Mouse (Mus musculus) gastrocnemius, adult 18-20 months (tissue): ENCODE measurements around the gene Unc5cl. TPM values are rescaled to one million over a fixed set of nuclear protein-coding genes. Genes with fewer than 3 reads are reported as not detected.

Experiments
- DNase-seq: peaks from one replicate; pipeline ENCODE4 v3.0.0; 2021; ENCODE audit warnings: low spot score
- total RNA-seq, 2 experiments: library from RNA; stranded (reverse); gene quantifications; 2 replicates each; pipeline ENCODE4 v1.2.3; 2021

The Unc5cl gene
- total RNA-seq, 2 experiments from 2014 or later: not detected

DNA sequence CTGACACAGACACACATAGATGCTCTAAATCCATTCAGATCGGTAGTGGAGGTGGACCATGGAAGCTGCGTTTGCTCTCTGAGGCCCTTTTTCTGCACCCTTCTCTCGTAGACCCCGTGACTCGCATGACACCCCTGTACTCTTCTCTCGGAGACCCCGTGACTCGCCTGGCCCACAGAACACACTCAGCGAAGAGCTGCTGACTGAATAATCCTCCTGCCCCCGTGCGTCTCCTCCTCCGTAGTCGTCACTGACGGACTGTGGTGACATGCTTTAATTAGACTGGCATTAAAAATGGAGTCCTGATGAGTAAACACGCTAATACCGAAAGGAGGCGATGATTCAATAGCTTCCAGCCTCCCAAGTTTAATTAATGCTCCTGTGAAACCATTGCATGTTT lies 84.6 kb downstream of the Unc5cl start:
- no peak for DNase-seq

DNA sequence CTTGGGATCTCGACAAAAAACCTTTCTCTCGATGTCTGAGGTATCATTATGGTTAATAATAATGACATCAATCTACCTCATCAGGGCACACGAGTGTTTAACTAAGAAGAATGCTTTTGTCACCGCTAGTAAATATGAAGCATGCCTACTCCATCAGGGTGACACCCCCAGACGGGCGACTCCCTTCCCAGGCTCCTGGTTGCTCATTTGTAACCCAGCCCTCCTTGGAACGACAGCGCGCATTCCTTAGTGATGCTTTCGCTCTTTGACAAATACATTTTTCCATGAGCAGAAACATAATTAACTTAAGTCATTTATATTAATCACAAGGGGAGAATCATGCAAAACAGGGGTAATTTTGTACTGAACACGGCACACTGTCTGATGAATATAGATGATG lies 88.0 kb downstream of the Unc5cl start:
- DNase-seq: no peak

DNA sequence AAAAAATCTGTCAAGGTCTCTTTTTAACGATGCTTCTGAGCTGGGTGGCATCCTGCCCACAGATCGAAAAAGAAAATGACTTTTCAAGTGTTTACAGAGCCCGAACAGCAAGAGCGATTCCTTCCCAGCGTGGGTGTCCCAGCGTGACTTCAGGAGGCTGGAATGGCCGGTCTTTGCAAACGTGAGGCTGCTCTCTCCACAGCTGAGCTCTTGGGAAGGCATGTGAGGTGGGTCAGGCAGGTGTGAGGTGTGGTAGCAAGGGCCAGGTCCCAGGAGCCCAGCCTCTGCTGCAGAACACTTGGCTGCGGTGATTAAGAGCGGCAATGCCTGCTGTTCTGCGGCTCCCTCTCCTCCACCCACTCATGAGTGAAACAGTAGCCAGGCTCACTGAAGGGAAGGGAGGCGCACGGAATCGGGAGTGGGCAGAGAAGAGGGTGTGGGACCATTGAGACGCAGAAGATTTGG lies 88.6 kb downstream of the Unc5cl start:
- no peak for DNase-seq

DNA sequence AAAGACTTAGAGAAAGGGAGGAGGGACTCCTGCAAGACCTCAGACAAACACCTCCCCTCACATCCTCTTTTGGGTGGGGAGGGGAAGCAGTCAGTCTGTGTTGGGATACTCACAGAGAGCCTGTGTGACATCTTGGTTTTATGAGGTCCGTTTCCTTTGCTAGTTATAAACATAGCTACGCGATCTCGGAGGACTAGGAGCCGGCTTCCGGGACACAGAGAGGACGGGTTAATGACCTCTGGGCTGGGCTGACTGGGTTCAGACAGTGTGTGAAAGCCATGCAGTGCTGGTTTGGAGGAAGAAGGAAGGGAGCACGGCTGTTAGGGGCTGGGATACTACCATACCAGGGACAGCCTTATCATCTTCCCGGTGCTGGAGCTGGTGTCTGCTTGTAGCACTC lies 90.0 kb downstream of the Unc5cl start:
- DNase-seq: no peak

DNA sequence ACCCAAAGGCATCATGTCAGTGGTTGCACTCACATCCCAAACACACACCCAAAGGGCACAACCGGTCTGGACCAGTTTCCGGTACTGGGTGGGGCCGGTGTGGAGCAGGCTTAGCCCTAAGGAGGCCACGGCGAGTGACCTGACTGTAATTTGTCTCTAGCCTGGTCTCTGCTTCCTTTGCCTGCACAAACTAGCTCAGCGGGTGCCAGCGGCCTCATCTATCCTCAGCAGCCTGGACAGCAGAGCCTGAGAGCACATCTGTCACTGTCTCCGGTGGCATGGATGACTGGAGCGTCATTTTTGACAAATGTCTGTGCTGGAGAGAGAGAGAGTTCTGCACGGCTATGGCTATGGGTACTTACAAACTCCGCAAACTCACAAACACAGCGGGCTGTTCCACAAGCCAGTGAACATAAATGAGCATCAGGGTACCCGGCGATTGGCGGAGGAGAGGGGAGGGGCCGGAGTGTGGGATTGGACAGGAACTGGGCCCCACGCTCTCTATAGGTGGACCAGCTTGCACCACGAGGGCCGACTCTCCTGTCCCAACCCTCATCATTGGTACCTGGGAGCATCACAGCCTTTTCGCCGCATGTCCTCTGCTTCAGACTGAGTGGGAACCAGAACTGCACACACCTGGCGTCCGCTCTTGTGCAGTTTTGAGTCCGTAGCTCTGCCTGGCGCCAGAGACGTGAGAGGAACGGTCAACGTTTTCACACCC lies 90.7 kb downstream of the Unc5cl start:
- DNase-seq: no peak

DNA sequence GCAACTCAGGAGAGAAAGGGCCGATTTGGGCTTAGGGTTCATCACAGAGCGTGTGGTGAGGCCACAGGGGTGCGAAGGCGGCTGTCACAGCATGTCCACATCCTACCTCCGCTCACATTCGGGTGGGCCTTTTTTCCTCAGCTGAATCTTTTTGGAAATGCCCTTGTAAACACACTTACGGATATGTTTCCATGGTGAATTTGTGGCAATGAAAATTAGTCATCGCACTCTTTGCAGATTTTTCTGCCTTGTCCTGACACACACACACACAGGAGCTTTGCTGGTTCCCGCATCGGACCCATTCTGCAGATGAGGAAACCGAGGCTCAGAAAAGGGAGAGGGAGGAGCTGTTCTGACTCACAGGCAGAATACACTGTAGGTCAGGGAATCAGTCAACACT lies 91.3 kb downstream of the Unc5cl start:
- no peak for DNase-seq

DNA sequence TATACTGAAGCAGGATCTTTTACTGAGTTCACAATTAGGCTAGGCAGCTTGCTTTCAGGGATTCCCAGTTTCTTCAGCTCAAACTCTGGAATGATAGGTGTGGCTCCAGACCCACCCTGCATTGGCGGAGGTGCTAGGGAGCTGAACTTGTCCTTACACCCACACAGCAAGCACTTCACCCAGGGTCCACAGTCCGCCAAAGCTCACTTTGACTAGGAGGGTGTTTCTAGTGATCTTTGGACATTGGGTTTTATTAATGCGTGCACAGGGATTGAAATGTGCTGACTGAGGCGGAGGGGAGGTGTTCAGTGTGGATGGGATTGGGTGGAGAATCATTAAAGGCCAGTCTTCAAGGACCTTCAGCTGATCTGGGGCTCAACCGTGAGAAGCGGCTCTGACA lies 93.0 kb downstream of the Unc5cl start:
- DNase-seq: no peak

DNA sequence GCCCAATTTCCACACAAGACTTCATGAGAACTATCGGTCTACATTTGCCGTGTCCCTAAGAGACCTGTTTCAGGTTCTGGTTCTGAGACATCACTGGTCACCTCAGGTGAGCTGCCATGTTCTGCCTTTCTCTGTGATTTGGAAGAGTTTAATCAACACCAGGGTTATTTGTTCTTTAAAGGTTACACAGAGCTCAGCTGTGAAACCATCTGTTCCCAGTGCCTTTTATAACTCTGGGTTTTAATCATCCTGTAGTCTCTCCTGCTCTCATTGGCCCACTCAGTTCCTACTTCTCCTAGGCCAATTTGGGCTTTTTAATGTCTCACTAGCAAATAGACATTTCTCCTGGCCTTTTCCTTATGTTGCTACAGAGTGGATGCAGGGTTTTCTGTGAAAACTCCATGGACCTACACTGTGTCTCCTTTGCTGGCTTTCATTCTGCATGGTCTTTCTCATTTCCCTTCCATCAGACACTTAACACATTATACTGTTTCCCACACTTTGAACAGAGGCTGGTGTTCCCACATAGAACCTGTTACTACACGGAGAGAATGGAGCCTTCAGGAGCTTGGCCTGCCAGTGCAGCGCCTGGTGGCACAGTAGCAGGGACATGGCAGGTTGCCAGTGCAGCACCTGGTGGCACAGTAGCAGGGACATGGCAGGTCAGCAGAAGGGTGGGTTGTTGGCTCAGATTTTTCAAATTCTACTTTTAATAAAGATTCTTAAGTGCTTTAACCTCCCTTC lies 97.3 kb downstream of the Unc5cl start:
- DNase-seq: no peak

DNA sequence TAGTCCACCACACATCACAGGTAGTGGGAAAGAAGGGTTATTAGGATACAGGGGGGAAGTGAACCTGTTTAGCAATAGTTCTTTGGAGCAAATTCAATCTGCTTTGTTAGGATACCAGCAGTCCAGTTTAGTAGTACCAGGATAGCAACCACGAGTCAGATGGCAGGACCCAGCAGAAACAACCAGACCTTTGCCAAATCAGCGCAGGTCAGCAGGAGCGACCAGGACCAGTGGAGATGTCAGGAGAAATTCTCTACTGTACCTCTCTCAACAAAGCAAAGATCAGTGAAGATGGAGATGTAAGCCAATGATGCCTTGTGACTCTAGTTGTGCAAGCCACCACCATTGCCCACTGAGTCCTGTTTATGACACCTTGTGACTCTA lies 97.8 kb downstream of the Unc5cl start:
- DNase-seq: no peak

DNA sequence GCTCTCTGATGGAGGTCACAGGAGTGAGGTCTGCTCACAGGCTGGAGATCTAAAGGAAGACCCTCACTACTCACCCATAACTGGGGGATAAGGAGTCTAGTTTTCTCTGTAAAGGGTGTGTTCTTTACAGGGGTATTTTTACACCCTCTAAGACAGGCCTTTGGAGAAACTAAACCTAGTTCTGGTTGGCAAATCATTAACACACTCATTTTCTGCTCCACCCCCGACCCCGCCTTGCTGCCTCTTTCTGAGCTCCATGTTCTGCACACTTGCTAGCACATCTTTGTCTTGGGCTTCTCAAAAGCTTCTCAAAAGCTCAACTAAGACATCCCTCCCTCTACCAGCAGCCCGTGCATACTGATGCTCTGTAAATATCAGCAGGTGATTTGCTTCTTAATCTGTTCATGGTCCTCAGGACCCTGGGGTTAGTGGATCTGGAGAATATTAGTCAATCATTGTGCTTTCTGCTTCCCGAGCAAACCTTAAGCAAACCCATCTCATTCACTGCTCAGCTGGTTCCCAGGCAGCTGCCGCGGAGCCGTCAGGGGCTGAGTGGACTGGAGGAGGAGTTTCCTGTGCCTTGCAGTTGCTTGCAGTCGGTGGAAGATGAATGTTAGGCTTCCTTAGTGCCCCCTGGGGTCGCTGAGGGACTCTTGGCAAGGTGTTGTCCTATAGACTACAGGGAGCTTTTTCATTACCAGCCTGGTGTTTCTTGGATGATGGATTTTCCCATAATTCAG lies 101.7 kb downstream of the Unc5cl start:
- no peak for DNase-seq

DNA sequence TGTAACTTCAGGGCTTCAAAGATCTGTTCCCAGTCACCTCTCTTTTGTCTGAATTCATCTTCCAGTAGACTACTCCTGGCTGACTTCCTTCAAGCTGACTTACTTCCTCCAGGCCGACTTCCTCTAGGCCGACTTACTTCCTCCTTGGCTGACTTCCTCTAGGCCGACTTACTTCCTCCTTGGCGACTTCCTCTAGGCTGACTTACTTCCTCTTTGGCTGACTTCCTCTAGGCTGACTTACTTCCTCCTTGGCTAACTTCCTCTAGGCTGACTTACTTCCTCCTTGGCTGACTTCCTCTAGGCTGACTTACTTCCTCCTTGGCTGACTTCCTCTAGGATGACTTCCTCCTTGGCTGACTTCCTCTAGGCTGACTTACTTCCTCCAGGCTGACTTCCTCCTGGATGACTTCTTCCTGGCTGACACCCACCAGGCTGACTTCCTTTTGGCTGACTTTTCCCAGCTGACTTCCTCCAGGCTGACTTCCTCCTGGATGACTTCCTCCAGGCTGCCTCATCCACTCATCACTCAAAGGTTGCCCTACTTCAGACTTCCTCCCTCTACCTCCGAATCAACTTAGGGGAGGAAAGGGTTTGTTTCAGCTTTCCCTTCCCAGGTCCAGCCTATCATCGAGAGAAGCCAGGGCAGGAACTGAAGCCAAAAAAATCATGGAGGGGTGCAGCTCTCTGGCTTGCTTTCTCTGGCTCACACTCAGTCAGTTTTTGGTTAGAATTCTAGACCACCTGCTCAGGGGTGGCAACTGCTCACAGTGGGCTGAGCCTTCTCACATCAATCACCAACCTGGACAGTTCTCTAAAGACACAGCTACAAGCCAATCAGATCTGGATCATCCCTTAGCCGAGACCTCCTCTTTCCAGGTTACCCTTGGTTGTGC lies 103.4 kb downstream of the Unc5cl start:
- DNase-seq: no peak

DNA sequence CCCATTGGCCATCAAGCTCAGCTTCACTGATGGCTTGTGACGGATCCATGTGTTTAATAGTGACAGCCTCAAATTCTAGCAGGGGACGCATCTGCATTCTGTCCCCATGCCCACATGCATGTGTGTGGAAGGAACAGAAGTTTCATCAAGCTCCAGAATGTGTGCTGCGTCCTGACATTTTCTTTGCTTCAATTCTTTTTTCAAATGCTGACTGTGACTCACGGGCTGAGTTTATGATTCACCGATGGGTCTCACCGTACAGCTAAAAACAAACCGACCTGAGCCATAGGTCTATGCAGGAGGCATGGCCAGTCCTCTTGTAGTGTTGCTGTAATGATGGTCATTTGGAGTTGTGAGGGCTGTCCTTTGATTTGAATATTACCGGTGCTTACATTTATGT lies 110.2 kb downstream of the Unc5cl start:
- no peak for DNase-seq

DNA sequence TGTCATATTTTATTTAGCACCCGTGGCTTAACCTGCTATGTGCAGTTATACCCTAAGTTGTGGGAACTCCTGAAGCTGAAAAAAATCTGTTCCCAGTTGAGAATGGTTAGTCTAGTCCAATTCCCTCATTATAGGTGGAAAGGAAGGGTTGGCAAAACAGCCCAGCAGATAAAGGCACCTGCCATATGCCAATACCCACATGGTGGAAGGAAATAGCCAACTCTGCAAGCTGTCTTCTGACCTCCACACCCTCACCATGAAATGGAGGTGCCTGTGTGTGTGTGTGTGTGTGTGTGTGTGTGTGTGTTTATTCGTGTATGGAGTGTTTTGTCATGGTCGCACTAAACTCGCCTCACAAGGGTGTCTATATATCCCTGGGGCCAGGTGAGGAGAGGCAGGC lies 115.0 kb downstream of the Unc5cl start:
- no peak for DNase-seq

DNA sequence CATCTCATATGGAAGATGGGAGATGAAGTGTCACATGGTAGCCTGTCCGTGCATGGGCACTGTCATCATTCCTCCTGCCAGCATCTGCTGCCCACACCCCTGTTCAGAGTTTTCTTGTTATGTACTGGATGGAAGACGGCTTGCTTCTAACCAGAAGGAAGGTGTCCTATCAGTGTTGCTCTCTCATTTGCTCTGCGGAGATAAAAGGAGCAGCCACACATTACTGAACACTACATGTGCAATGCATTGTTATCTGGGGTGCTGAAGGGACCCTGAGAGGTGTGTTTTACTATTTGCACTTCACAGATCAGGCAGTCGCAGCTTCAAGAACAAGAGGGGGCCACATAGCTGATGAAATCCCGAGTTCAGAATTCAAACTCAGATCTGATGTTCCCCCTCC lies 126.5 kb downstream of the Unc5cl start:
- DNase-seq: no peak

DNA sequence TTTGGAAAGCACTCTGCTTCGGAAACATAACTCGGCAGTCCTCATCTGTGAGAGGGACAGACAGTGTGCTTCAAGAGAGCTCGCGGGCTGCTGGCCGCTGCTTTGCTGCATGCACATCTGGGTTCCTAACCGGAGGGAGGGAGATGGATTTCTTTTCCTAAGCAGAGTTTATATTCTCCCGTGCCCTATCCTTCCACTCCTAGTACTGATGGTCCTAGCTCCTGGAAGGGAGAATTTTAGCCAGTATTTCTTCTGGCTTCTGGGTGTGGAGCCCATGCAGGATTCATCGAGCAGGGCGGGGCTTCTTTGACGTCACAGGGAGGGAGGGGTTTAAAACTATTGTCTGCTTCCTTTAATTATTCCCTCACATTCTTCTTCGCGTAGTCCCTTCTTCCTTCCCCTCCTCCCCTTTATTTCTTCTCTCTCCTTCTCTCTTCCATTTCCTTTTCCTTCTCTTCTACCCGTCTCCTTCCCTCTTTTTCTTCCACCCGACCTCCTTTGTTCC lies 127.8 kb downstream of the Unc5cl start:
- DNase-seq: no peak

DNA sequence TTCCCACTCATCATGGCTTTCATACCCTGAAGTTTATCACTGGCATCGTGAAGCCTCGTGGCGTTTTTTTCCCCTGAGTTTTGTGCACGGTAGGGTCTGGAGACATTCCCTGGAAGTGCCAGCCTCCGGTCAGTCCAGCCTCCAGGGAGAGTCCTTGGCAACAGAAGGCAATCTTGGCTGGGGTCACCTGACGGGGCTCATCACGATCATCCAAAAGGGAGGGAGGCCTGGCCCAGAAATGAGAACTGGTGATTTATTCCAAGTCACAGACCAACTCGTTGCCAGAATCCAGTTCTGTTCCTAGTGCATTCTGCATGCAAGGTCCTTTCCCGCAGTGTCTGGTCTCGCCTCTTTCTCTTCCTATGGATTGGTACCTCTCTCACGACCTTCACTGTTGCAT lies 128.7 kb downstream of the Unc5cl start:
- DNase-seq: no peak

DNA sequence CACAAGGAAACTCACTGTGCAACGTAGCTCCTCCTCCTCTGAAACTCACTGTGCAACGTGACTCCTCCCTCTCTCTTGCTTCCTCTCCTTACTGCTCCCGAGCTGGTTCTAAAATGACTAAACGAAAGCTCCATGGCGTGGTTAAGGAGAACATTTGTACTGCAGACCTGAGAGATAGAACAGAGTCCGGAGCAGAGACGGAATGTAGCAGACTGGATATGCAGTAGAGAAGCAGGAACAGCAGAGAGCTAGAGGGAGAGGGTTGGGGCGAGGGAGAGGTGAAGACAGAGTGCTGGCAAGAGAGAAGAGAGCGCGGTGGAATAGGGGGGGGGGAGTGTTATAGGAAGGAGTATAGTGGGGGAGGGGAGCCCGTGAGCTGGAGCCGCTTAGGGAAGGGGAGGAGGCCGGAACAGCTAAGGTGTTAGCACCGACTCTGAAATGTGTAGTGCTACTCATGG lies 131.2 kb downstream of the Unc5cl start:
- DNase-seq: no peak

DNA sequence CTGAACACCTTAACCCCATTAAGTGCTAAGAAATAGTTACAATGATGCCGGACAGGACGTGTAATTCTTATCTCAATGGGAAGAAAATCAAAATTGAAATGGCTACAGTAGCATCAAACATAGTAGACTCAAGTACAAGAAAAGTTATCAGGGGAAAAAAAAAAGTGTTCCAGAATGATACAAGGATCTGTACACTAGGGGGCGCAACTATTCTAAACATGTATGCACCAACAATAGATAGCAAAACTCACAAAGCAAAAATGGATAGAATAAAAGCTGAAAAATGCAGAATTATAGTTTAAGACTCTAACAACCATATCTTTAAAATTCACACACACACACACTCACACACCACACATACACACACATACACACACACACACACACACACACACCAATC lies 134.0 kb downstream of the Unc5cl start:
- DNase-seq: no peak
